Mouse (Mus musculus): ENCODE results near the gene Fam3c.

GRCm38 (mm10) chr6:22363590-22363989 is 7.5 kb upstream of the Fam3c start:
- TF ChIP-seq CTCF (IDR thresholded peaks at IDR 0.05; ENCODE audit: low read depth) (0 out of 2 replicates have a peak, but pooled peaks have one; percentile 18), EP300 (IDR thresholded peaks at IDR 0.05; ENCODE audit: low read depth) (no peak)
